Mouse (Mus musculus) forebrain, postnatal 0 days (tissue): Measurements from ENCODE around the gene Nfatc2. TPM values are rescaled to one million over a fixed set of nuclear protein-coding genes. Genes with fewer than 3 reads are reported as not detected.

Source experiments
- ATAC-seq: fragments of 200-750 bp; cut with Nextera tagmentation; 2 replicates; pipeline ENCODE4 v1.8.0; 2017; ENCODE audit warnings: mild to moderate bottlenecking, moderate library complexity
- DNase-seq: peaks from one replicate; pipeline ENCODE4 v3.0.0-alpha.2; 2015
- H3K27ac ChIP-seq: fragments of 300-500 bp; sonication (generic); 2 replicates; pipeline ENCODE4 v1.5.1; 2014; ENCODE audit warnings: low read depth, mild to moderate bottlenecking, antibody characterized with exemption, low read length, moderate library complexity, mixed read lengths
- H3K27me3 ChIP-seq: fragments of 300-500 bp; sonication (generic); 2 replicates; pipeline ENCODE4 v1.6.1; 2014; ENCODE audit warnings: mild to moderate bottlenecking, low read length, mixed read lengths; ENCODE audit not compliant: insufficient read depth
- H3K36me3 ChIP-seq: fragments of 300-500 bp; sonication (generic); 2 replicates; pipeline ENCODE4 v1.6.1; 2014; ENCODE audit warnings: mild to moderate bottlenecking, moderate library complexity; ENCODE audit not compliant: insufficient read depth
- H3K4me1 ChIP-seq: fragments of 300-500 bp; sonication (generic); 2 replicates; pipeline ENCODE4 v1.6.1; 2014; ENCODE audit warnings: antibody characterized with exemption; ENCODE audit not compliant: insufficient read depth
- H3K4me2 ChIP-seq: fragments of 300-500 bp; sonication (generic); 2 replicates; pipeline ENCODE4 v1.6.1; 2014; ENCODE audit warnings: low read depth, mild to moderate bottlenecking, moderate library complexity
- H3K4me3 ChIP-seq: fragments of 300-500 bp; sonication (generic); 2 replicates; pipeline ENCODE4 v1.5.1; 2014; ENCODE audit warnings: low read depth, low read length, mixed read lengths
- H3K9ac ChIP-seq: fragments of 300-500 bp; sonication (generic); 2 replicates; pipeline ENCODE4 v1.6.1; 2014; ENCODE audit warnings: mild to moderate bottlenecking
- H3K9me3 ChIP-seq: fragments of 300-500 bp; sonication (generic); 2 replicates; pipeline ENCODE4 v1.6.1; 2016; ENCODE audit warnings: low read length
- CTCF ChIP-seq: sonication (generic); IDR thresholded peaks from 2 replicates; pipeline ENCODE4 v1.5.1; 2016; ENCODE audit warnings: antibody characterized with exemption, control low read depth, low read depth
- WGBS: fragments of 180-500 bp; shearing (Covaris S2); extraction: QIAGEN DNeasy Blood & Tissue Kit; methylation state at CpG from one replicate; pipeline ENCODE4 v1.1.7; 2014; 5-methylcytosine and 5-hydroxymethylcytosine counted together
- polyA plus RNA-seq: library from polyadenylated mRNA; unstranded; fragments of >200 nt; fragmentation: Nextera tagmentation; extraction: Ambion mirVana; gene quantifications from 2 replicates; pipeline ENCODE4 v1.2.1, GENCODE M21; 2015
- total RNA-seq: library from RNA; depleted of rRNA; stranded (reverse); fragments of >200 nt; gene quantifications from 2 replicates; pipeline ENCODE4 v1.2.3, GENCODE M21; 2014; rRNA removed

The Nfatc2 gene
- total RNA-seq, result 2.1 and 3.1 TPM in 2 replicates
- polyA plus RNA-seq, result 2.0 and 3.2 TPM in 2 replicates

- ATAC-seq (peak; percentile 80), DNase-seq (peak; percentile 87)
- Histone ChIP-seq H3K4me3 (peak within 1 kb of the TSS; percentile 54), H3K9me3 (no peaks in the 10 kb centered on the region), H3K36me3 (no peaks in the 10 kb centered on the region), H3K4me2 (peak within 1 kb of the TSS; percentile 89), H3K27ac (peak within 1 kb of the TSS; percentile 62), H3K27me3 (peaks cover 13% of the 10 kb centered on the region), H3K9ac (peak within 1 kb of the TSS; percentile 63), H3K4me1 (peaks cover 3% of the 10 kb centered on the region)
- TF ChIP-seq CTCF, result no peak
- under 1% methylated on average over 55 of the region's 56 CpGs for WGBS
Measured at GRCm38 (mm10) chr2:168601491-168602386, at the start of gene Nfatc2. Nfatc2 (minus strand) TSS chr2:168601657.

DNA sequence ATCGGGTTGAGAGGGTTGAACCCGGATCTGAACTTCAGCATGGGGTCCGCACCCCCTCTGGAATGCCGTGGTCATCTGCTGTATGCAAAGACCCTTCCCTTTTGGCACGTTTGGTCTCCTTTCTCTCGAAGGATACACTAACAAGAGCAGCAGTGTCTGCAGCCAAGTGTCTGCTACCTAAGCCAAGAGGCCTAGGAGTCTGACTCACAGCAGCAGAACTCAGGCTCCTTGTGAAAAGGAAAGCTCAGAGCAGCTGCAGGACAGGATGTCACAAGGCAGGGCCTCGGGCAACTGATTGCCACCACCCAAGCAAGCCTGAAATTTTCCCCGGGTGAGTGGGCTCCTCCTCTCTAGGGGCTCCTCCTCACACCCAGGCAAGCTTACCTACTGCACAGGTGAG, 46.7 kb upstream of the Nfatc2 start:
- no peak overlapping the region for H3K4me3 ChIP-seq
- no peaks in the 10 kb centered on the region for H3K4me1 ChIP-seq
- ATAC-seq, result no peak
- H3K27me3 ChIP-seq, result no peaks in the 10 kb centered on the region
- no peak overlapping the region for H3K4me2 ChIP-seq
- TF ChIP-seq CTCF, result no peak
- 83% methylated on average over 8 of the region's 8 CpGs for WGBS
- no peak overlapping the region for H3K27ac ChIP-seq
- DNase-seq, result no peak
- H3K9ac ChIP-seq, result no peak overlapping the region
- peaks cover 72% of the 10 kb centered on the region for H3K36me3 ChIP-seq
- H3K9me3 ChIP-seq, result no peaks in the 10 kb centered on the region

DNA sequence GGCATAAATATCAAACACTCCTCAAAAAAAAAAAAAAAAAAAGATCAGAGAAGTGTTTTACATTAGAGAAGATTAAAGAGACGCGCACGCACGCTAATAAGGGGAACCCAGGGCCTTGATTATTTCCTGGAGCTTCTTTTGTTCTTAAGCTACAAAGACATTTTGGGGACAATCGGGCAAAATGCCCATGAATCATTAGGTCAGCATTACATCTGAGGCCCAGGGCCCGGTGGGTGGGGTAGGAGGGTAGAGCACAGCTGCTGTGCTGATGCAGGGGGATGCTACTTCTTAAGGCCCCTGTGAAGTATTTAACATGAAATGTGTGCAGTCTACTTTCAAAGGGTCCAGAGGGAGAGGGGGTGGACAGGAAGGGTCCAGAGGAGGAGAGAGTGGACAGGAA, 43.4 kb upstream of the Nfatc2 start:
- no peak overlapping the region for H3K4me3 ChIP-seq
- no peaks in the 10 kb centered on the region for H3K9me3 ChIP-seq
- WGBS, result 21% methylated on average over 6 of the region's 6 CpGs
- no peaks in the 10 kb centered on the region for H3K27me3 ChIP-seq
- ATAC-seq (no peak), DNase-seq (no peak)
- no peak overlapping the region for H3K9ac ChIP-seq
- H3K27ac ChIP-seq, result no peak overlapping the region
- H3K36me3 ChIP-seq, result peaks cover 78% of the 10 kb centered on the region
- no peak overlapping the region for H3K4me2 ChIP-seq
- H3K4me1 ChIP-seq, result no peaks in the 10 kb centered on the region
- no peak for TF ChIP-seq CTCF

DNA sequence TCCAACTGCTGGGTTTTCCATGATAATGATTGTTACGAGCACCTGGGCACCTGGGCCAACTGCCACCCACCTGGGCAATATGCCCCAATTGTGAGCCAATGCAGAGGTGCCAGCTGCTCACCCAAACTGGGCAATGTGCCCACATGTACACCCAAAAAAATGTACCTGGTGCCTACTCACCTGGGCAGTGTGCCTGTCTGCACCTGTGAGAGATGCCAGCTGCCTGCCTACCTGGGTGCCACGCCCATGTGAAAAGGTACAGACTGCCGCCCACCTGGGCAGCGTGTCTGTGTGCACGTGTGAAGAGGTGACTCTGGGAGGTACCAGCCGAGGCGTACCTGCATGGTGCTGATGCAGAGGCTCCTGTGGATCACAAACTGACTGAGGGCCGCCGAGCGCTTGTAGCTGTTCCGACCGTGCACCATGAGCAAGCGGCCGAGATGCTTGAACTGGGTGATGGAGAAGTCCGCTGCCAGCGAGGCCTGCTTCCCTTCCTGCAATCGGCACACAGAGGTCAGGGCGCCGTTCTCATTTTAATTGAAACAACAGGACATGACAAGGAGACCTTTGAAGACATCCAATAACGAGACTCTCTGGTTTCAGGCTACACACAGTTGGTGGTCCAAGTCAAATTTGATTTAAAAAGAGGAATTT, 42.2 kb upstream of the Nfatc2 start:
- peaks cover 75% of the 10 kb centered on the region for H3K36me3 ChIP-seq
- no peak for DNase-seq

DNA sequence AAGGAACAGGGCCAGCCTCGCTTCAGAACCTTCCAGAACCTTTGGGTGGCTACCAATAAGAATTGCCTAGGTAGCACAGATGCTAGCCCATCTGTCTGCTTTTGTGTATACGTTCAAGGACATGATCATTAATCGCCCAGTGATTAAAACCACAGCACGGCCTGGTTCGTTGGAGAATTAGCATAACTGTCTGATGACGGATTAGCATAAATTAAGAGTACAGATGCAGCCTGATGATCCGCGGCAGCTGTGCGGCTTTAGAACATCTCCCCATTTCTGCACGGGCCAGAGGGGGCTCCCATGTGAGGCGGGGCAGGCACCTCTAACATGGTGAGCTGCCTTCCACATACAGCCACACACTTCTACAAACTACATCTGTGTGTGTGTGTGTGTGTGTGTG, 40.7 kb upstream of the Nfatc2 start:
- 17% methylated on average over 11 of the region's 11 CpGs for WGBS
- Histone ChIP-seq H3K9me3 (no peaks in the 10 kb centered on the region), H3K27me3 (no peaks in the 10 kb centered on the region), H3K27ac (0 out of 2 replicates have a peak overlapping the region, but pooled peaks have one; percentile 48), H3K4me1 (no peaks in the 10 kb centered on the region), H3K36me3 (peaks cover 75% of the 10 kb centered on the region), H3K9ac (no peak overlapping the region), H3K4me2 (no peak overlapping the region), H3K4me3 (no peak overlapping the region)
- DNase-seq (no peak), ATAC-seq (peak; percentile 57)
- no peak for TF ChIP-seq CTCF

More for the DNA sequence above, 42.2 kb upstream of the Nfatc2 start:
- Histone ChIP-seq H3K9ac (no peak overlapping the region), H3K27ac (no peak overlapping the region), H3K4me1 (no peaks in the 10 kb centered on the region), H3K4me3 (no peak overlapping the region), H3K9me3 (no peaks in the 10 kb centered on the region), H3K4me2 (no peak overlapping the region), H3K27me3 (no peaks in the 10 kb centered on the region)
- no peak for ATAC-seq
- 77% methylated on average over 20 of the region's 20 CpGs for WGBS
- no peak for TF ChIP-seq CTCF

GRCm38 (mm10) chr2:168640460-168640859, 39.0 kb upstream of the Nfatc2 start:
- no peak overlapping the region for H3K4me3 ChIP-seq
- DNase-seq, result no peak
- H3K9ac ChIP-seq, result no peak overlapping the region
- no peaks in the 10 kb centered on the region for H3K27me3 ChIP-seq
- WGBS, result 95% methylated on average over 9 of the region's 9 CpGs
- no peak overlapping the region for H3K4me2 ChIP-seq
- H3K9me3 ChIP-seq, result no peaks in the 10 kb centered on the region
- H3K27ac ChIP-seq, result no peak overlapping the region
- no peaks in the 10 kb centered on the region for H3K4me1 ChIP-seq
- no peak for TF ChIP-seq CTCF
- H3K36me3 ChIP-seq, result peaks cover 76% of the 10 kb centered on the region
- ATAC-seq, result no peak

- no peak overlapping the region for H3K4me3 ChIP-seq
- TF ChIP-seq CTCF, result no peak
- DNase-seq (no peak), ATAC-seq (no peak)
- no peak overlapping the region for H3K27ac ChIP-seq
- no peak overlapping the region for H3K9ac ChIP-seq
- H3K4me1 ChIP-seq, result no peaks in the 10 kb centered on the region
- 92% methylated on average over 7 of the region's 7 CpGs for WGBS
- H3K4me2 ChIP-seq, result no peak overlapping the region
- H3K27me3 ChIP-seq, result no peaks in the 10 kb centered on the region
- peaks cover 59% of the 10 kb centered on the region for H3K36me3 ChIP-seq
- H3K9me3 ChIP-seq, result no peaks in the 10 kb centered on the region
Measured at GRCm38 (mm10) chr2:168634881-168635280, 33.4 kb upstream of the Nfatc2 start.
